Mouse (Mus musculus) liver, postnatal 0 days (tissue): ENCODE results near the gene Dhrs7c. TPM values are rescaled to one million over a fixed set of nuclear protein-coding genes. Genes with fewer than 3 reads are reported as not detected.

ENCODE experiments used
- ATAC-seq: fragments of 200-750 bp; cut with Nextera tagmentation; 2 replicates; pipeline ENCODE4 v1.8.0; 2017; ENCODE audit warnings: mild to moderate bottlenecking, moderate library complexity
- DNase-seq: peaks from one replicate; pipeline ENCODE4 v3.0.0-alpha.2; 2016
- H3K27ac ChIP-seq: fragments of 300-500 bp; sonication (generic); 2 replicates; pipeline ENCODE4 v1.5.1; 2014; ENCODE audit warnings: antibody characterized with exemption, moderate library complexity, mild to moderate bottlenecking, low read depth
- H3K27me3 ChIP-seq: fragments of 300-500 bp; sonication (generic); 2 replicates; pipeline ENCODE4 v1.6.1; 2014; ENCODE audit warnings: low read length, control low read depth, mixed read lengths; ENCODE audit not compliant: insufficient read depth
- H3K36me3 ChIP-seq: fragments of 300-500 bp; sonication (generic); replicated peaks from 2 replicates; pipeline ENCODE4 v1.6.1; 2014; ENCODE audit warnings: mild to moderate bottlenecking, control low read depth, low read length, moderate library complexity, mixed read lengths; ENCODE audit not compliant: insufficient read depth
- H3K4me1 ChIP-seq: fragments of 300-500 bp; sonication (generic); 2 replicates; pipeline ENCODE4 v1.6.1; 2014; ENCODE audit warnings: antibody characterized with exemption, mild to moderate bottlenecking, control low read depth; ENCODE audit not compliant: insufficient read depth
- H3K4me2 ChIP-seq: fragments of 300-500 bp; sonication (generic); 2 replicates; pipeline ENCODE4 v1.6.1; 2014; ENCODE audit warnings: low read depth, mild to moderate bottlenecking, low read length, moderate library complexity, mixed read lengths
- H3K4me3 ChIP-seq: fragments of 300-500 bp; sonication (generic); 2 replicates; pipeline ENCODE4 v1.5.1; 2014; ENCODE audit warnings: low read depth, low read length
- H3K9ac ChIP-seq: fragments of 300-500 bp; sonication (generic); replicated peaks from 2 replicates; pipeline ENCODE4 v1.6.1; 2014; ENCODE audit warnings: mild to moderate bottlenecking, moderate library complexity
- H3K9me3 ChIP-seq: fragments of 300-500 bp; sonication (generic); 2 replicates; pipeline ENCODE4 v1.6.1; 2016; ENCODE audit warnings: mild to moderate bottlenecking, control low read depth, low read length, mixed read lengths
- CTCF ChIP-seq: sonication (generic); IDR thresholded peaks from 2 replicates; pipeline ENCODE4 v1.5.1; 2016; ENCODE audit warnings: antibody characterized with exemption, low read depth
- EP300 ChIP-seq: IDR thresholded peaks from 2 replicates; pipeline ENCODE4 v1.6.1; 2016; ENCODE audit warnings: antibody characterized with exemption, low read depth, mild to moderate bottlenecking
- WGBS: fragments of 180-500 bp; shearing (Covaris S2); extraction: QIAGEN DNeasy Blood & Tissue Kit; methylation state at CpG from one replicate; pipeline ENCODE4 v1.1.7; 2014; ENCODE audit not compliant: insufficient replicate concordance; 5-methylcytosine and 5-hydroxymethylcytosine counted together
- polyA plus RNA-seq: library from polyadenylated mRNA; unstranded; fragments of >200 nt; fragmentation: Nextera tagmentation; extraction: Ambion mirVana; gene quantifications from 2 replicates; pipeline ENCODE4 v1.2.1, GENCODE M21; 2015

Gene Dhrs7c
- polyA plus RNA-seq, 1 experiment from 2014 or later = not detected

GRCm38 (mm10) chr11:67808051-67808450 is 10.1 kb downstream of the Dhrs7c start:
- no peak overlapping the region for H3K4me3 ChIP-seq
- H3K4me1 ChIP-seq = no peaks in the 10 kb centered on the region
- H3K27ac ChIP-seq = no peak overlapping the region
- no peaks in the 10 kb centered on the region for H3K9me3 ChIP-seq
- TF ChIP-seq CTCF (no peak), EP300 (no peak)
- no peak overlapping the region for H3K4me2 ChIP-seq
- 72% methylated on average over 5 of the region's 5 CpGs for WGBS
- H3K36me3 ChIP-seq = no peaks in the 10 kb centered on the region
- no peaks in the 10 kb centered on the region for H3K27me3 ChIP-seq
- H3K9ac ChIP-seq = no peak overlapping the region
- ATAC-seq (no peak), DNase-seq (no peak)

- no peaks in the 10 kb centered on the region for H3K4me1 ChIP-seq
- H3K27me3 ChIP-seq = no peaks in the 10 kb centered on the region
- H3K9me3 ChIP-seq = no peaks in the 10 kb centered on the region
- no peak overlapping the region for H3K4me2 ChIP-seq
- H3K4me3 ChIP-seq = no peak overlapping the region
- TF ChIP-seq EP300 (no peak), CTCF (no peak)
- H3K9ac ChIP-seq = no peak overlapping the region
- no peaks in the 10 kb centered on the region for H3K36me3 ChIP-seq
- no peak for ATAC-seq
- H3K27ac ChIP-seq = no peak overlapping the region
- 60% methylated on average over 6 of the region's 6 CpGs for WGBS
- DNase-seq = no peak
Measured at GRCm38 (mm10) chr11:67811535-67811934, 13.5 kb downstream of the Dhrs7c start.

GRCm38 (mm10) chr11:67819604-67820003 is 21.6 kb downstream of the Dhrs7c start:
- Histone ChIP-seq H3K27me3 (0 out of 2 replicates have a peak, but pooled peaks cover 4% of the 10 kb centered on the region), H3K9me3 (no peaks in the 10 kb centered on the region), H3K9ac (no peak overlapping the region), H3K4me2 (no peak overlapping the region), H3K27ac (no peak overlapping the region), H3K36me3 (no peaks in the 10 kb centered on the region), H3K4me3 (no peak overlapping the region), H3K4me1 (no peaks in the 10 kb centered on the region)
- ATAC-seq (no peak), DNase-seq (no peak)
- TF ChIP-seq CTCF (peak; percentile 48), EP300 (no peak)
- WGBS = 14% methylated on average over 5 of the region's 5 CpGs

GRCm38 (mm10) chr11:67820221-67820620 is 22.2 kb downstream of the Dhrs7c start:
- ATAC-seq = no peak
- no peaks in the 10 kb centered on the region for H3K36me3 ChIP-seq
- peak; percentile 34 for DNase-seq
- no peak overlapping the region for H3K4me3 ChIP-seq
- H3K9me3 ChIP-seq = no peaks in the 10 kb centered on the region
- 18% methylated on average over 4 of the region's 4 CpGs for WGBS
- H3K4me1 ChIP-seq = no peaks in the 10 kb centered on the region
- TF ChIP-seq CTCF (peak; percentile 59), EP300 (no peak)
- no peak overlapping the region for H3K27ac ChIP-seq
- no peak overlapping the region for H3K4me2 ChIP-seq
- H3K27me3 ChIP-seq = 0 out of 2 replicates have a peak, but pooled peaks cover 4% of the 10 kb centered on the region
- no peak overlapping the region for H3K9ac ChIP-seq

- Histone ChIP-seq H3K27me3 (0 out of 2 replicates have a peak, but pooled peaks cover 4% of the 10 kb centered on the region), H3K4me2 (no peak overlapping the region), H3K4me1 (no peaks in the 10 kb centered on the region), H3K27ac (no peak overlapping the region), H3K9ac (no peak overlapping the region), H3K36me3 (no peaks in the 10 kb centered on the region), H3K4me3 (no peak overlapping the region), H3K9me3 (no peaks in the 10 kb centered on the region)
- TF ChIP-seq EP300 = no peak
- TF ChIP-seq CTCF = no peak
- DNase-seq = no peak
- ATAC-seq = no peak
- 83% methylated on average over 6 of the region's 6 CpGs for WGBS
Measured at GRCm38 (mm10) chr11:67821560-67821959, 23.6 kb downstream of the Dhrs7c start.

- 50% methylated on average over 12 of the region's 12 CpGs for WGBS
- Histone ChIP-seq H3K4me1 (no peaks in the 10 kb centered on the region), H3K27me3 (no peaks in the 10 kb centered on the region), H3K4me2 (no peak overlapping the region), H3K36me3 (no peaks in the 10 kb centered on the region), H3K9ac (no peak overlapping the region), H3K4me3 (no peak overlapping the region), H3K27ac (no peak overlapping the region), H3K9me3 (no peaks in the 10 kb centered on the region)
- TF ChIP-seq EP300 (no peak), CTCF (no peak)
- no peak for DNase-seq
- no peak for ATAC-seq
Measured at GRCm38 (mm10) chr11:67828360-67829059, 30.5 kb downstream of the Dhrs7c start.
